Mouse (Mus musculus): ENCODE data around the gene Olfr459.

GRCm38 (mm10) chr6:41824086-41824485 is 49.1 kb upstream of the Olfr459 start:
- TF ChIP-seq POLR2A (IDR thresholded peaks at IDR 0.05; ENCODE audit: extremely low read depth, insufficient read depth, low read length) (no peak), CTCF (IDR thresholded peaks at IDR 0.05; ENCODE audit: low read depth, low read length) (no peak)
